Mouse (Mus musculus): Measurements from ENCODE around the gene Rapgef4. TPM values are rescaled to one million over a fixed set of nuclear protein-coding genes. Genes with fewer than 3 reads are reported as not detected.

Rapgef4 gene
- total RNA-seq, 2 experiments from 2014 or later: 85.4 to 88.9 TPM

- intact Hi-C loops (cut with DNase I): no loop called here
- DNase-seq: no peak
Measured at GRCm38 (mm10) chr2:72025660-72026059, 44.6 kb downstream of the Rapgef4 start.

DNA sequence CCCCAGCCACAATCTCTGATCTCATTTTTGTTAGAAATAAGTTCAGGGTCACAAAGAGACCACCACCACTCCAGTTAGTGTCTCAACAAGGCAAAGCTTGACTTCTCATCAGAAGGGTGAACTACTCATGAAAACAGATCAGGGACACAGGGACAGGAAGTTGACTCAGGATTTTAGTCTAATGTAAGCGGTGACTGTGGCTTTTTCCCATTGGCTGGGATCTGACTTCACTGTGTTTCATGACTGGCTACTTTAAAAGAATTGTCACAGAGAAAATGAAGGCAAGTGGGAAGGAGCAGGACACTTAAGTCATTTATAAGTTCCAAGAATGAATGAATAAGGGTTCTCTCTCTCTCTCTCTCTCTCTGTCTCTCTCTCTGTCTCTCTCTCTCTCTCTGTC, 45.5 kb downstream of the Rapgef4 start:
- no peak for DNase-seq
- intact Hi-C loops (cut with DNase I): no loop called here

GRCm38 (mm10) chr2:72029081-72029480, 48.0 kb downstream of the Rapgef4 start:
- DNase-seq: no peak
- intact Hi-C loops (cut with DNase I): no loop called here

GRCm38 (mm10) chr2:72029586-72030144, 48.6 kb downstream of the Rapgef4 start:
- intact Hi-C loops (cut with DNase I): loop anchor here (10.0 kb wide), 1 partner anchor 1255 kb away; no protein-coding TSS in a partner anchor

GRCm38 (mm10) chr2:72031717-72032116, 50.7 kb downstream of the Rapgef4 start:
- intact Hi-C loops (cut with DNase I): loop anchor here (10.0 kb wide), 1 partner anchor 1253 kb away; no protein-coding TSS in a partner anchor
- no peak for DNase-seq

More at GRCm38 (mm10) chr2:72029586-72030144, 48.6 kb downstream of the Rapgef4 start:
- DNase-seq: no peak

DNA sequence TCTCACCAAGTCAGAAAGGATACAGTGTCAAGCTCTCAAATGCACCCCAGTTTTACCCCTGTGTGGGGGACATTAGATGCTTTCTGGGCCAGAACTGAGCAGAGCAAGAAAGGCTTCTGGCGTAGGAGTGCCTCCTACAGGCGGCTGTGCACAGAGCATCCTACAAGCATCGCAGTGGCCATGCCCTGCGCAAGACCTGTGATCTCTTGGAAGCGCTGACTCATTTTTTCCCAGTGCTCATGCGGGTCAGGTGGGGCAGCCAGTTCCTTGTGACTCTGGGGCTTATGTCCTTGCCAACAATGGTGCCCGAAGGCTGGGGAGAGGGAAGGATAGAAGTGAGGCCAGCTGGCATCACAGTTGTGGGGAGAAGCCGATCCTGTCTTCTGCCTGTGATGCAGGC, 54.6 kb downstream of the Rapgef4 start:
- peak; percentile 50 for DNase-seq
- intact Hi-C loops (cut with DNase I): loop anchor here (5.0 to 10.0 kb wide), 3 partner anchors 138 to 1249 kb away; no protein-coding TSS in a partner anchor

DNA sequence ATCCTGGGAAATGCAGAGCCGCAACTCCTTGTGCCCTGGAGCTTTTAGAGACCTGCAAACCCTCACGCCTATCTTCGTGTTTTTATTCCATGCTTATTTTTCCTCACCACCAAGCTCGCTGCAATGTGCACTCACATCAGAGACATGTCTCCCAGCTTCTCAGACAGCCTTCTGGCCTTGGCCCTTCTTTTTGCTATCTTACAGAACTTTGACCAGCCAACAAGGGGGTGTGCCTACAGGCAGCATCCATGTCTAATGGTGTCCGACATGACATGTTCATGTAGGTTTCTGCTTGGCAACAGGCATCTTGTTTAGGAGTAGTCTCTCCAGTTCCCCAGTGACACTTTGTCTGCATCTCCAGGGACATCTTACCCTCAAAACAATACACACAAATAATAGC, 56.3 kb downstream of the Rapgef4 start:
- intact Hi-C loops (cut with DNase I): loop anchor here (5.0 to 10.0 kb wide), 3 partner anchors 140 to 1247 kb away; no protein-coding TSS in a partner anchor
- DNase-seq: no peak

- peak; percentile 86 for DNase-seq
- intact Hi-C loops (cut with DNase I): loop anchor here (2.0 to 10.0 kb wide), 4 partner anchors 111 to 1247 kb away; no protein-coding TSS in a partner anchor
Measured at GRCm38 (mm10) chr2:72038235-72038634, 57.2 kb downstream of the Rapgef4 start.

DNA sequence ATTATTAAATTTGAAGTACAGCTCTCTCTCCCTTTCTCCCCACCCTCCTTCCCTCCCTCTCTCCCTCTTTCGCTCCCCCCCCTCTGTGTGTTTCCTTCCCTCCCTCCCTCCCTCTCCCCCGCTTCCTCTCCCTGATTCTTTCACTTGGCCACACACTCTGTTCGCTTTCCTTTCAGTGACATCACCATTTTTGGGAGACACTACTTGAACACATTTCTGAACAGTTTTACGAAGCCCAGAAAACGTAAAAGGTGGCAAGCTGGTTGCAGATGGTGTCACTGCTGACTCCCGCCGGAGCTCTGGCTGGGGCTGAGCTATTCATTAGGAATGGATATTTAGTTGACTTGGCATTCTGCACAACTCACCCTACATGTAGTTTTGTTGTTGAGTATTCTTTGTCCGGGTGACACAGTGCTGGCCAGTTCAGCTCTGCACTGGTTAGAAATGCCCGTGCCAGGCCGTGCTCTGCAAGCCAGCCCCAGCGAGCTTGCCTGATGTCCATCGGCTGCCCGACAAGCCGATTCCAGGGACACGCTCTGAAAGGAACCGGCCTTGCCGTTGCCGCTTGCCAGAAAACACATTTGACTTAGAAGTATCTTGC, 57.7 kb downstream of the Rapgef4 start:
- DNase-seq: peak; percentile 73
- intact Hi-C loops (cut with DNase I): loop anchor here (2.0 to 10.0 kb wide), 4 partner anchors 110 to 1246 kb away; no protein-coding TSS in a partner anchor

GRCm38 (mm10) chr2:72039522-72040045, 58.5 kb downstream of the Rapgef4 start:
- intact Hi-C loops (cut with DNase I): loop anchor here (2.0 to 10.0 kb wide), 5 partner anchors 109 to 1245 kb away; no protein-coding TSS in a partner anchor
- DNase-seq: no peak

- no peak for DNase-seq
- intact Hi-C loops (cut with DNase I): loop anchor here (10.0 kb wide), 1 partner anchor 354 kb away; no protein-coding TSS in a partner anchor
Measured at GRCm38 (mm10) chr2:72041087-72041486, 60.0 kb downstream of the Rapgef4 start.

DNA sequence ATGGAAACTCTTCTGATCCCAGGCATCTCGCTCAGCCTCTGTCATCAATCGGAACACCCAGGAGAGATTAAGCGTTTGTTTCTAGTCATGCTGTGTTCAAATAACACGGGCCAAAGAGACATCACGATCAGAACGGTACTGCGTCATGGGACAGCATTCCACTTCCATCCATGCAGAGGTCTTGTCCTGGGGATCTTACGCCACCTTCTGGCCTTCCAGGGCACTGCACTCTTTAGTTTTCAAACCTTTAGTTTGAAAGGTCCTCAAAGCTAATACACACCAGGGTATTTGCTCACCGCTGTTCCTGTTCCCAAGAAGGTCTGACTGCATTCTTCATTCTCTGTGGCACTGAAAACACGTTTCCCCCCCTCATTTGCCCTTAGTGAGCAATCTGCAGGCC, 61.1 kb downstream of the Rapgef4 start:
- intact Hi-C loops (cut with DNase I): loop anchor here (10.0 kb wide), 1 partner anchor 353 kb away; no protein-coding TSS in a partner anchor
- DNase-seq: no peak

DNA sequence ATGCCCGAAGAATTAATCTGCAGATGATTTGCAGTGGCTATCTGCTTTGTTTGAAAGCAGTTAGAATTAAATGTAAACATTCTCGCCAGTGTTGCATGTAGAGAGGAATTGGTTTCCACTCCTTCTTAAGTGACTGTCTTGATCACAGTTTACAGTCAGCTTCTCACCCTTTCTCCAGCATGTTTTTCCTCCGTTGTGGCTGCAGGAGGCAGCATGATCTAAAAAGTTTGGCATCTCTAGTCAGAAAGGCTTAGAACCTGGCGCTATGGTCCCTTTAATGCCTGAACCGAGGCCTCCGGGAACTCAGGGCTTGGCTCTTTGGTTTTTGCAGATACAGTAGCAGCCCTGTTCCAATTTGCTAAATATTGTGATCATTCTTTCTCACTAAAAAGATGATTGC, 63.2 kb downstream of the Rapgef4 start:
- DNase-seq: no peak
- intact Hi-C loops (cut with DNase I): loop anchor here (10.0 kb wide), 1 partner anchor 351 kb away; no protein-coding TSS in a partner anchor

DNA sequence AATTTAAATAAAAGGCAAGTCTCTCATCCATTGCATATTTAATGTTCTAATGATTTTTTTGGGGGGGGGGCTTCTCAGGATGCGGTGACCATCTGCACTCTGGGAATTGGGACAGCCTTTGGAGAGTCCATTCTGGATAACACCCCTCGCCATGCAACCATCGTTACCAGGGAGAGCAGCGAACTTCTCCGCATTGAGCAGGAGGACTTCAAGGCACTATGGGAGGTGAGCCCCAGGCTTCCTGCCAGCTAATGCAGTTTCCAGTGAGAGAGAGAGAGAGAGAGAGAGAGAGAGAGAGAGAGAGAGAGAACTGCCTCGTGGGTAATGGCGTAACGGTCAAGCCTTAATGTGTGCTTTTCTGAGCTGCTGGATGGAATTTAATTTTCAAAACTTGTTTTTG, 64.0 kb downstream of the Rapgef4 start:
- intact Hi-C loops (cut with DNase I): loop anchor here (10.0 kb wide), 1 partner anchor 350 kb away; no protein-coding TSS in a partner anchor
- DNase-seq: no peak

DNA sequence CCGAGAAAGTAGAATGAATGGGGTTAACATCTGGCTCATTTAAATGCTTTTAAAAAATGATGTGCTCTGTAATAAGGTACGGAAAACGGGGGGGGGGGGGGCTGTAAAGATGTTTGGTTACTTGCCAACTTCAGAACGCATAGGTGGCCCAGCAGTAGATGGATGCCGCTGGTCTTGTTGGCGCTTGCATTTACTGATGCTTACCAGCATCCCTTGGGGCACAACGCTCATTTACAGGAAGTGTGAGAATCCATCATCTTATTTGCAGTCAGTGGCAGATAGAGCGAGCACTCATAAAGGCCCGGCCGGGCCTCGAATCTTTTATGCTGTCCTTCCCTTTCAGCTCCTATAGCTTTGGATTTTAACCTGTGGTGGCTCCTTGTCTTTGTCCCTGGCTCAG, 64.6 kb downstream of the Rapgef4 start:
- intact Hi-C loops (cut with DNase I): loop anchor here (10.0 kb wide), 1 partner anchor 349 kb away; no protein-coding TSS in a partner anchor
- no peak for DNase-seq

DNA sequence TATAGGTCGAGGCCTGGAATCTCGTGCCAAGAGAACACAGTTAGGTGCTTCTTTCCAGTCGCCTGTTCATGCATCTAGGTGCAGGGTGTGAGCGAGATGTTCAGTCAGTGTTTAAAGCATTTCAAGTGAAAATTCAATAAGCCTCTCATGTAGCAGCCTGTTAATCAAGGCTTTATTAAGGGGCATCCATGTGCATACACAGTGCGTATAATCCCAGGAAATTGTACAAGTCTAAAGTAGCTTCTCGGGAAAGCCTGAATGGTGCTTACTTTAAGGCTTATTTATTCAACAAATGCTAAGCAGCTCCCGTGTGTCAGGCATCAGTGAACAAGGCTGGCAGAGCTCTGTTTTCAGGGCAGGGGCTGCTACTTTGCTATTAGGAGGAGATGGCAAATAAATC, 69.4 kb downstream of the Rapgef4 start:
- intact Hi-C loops (cut with DNase I): no loop called here
- DNase-seq: no peak

DNA sequence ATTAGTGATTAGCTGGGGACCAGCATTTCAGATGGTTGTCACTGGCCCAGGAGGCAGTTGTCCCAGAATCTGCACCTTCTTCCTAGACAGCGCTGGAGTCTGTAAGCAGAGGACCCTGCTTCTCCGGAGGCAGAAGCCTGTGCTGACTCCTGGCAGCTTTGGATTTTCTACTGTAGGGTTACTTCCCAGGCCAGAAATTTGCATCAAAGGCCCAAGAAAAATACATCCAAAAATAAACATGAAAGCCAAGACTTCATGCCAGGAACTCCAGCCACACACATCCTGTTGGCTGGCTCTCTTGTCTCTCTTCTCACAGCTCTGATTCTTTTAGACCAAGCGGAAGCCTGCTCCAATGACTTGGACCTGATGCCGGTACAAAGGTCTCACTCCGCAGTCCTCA, 73.2 kb downstream of the Rapgef4 start:
- DNase-seq: no peak
- intact Hi-C loops (cut with DNase I): no loop called here

GRCm38 (mm10) chr2:72054736-72055135, 73.7 kb downstream of the Rapgef4 start:
- DNase-seq: no peak
- intact Hi-C loops (cut with DNase I): no loop called here

DNA sequence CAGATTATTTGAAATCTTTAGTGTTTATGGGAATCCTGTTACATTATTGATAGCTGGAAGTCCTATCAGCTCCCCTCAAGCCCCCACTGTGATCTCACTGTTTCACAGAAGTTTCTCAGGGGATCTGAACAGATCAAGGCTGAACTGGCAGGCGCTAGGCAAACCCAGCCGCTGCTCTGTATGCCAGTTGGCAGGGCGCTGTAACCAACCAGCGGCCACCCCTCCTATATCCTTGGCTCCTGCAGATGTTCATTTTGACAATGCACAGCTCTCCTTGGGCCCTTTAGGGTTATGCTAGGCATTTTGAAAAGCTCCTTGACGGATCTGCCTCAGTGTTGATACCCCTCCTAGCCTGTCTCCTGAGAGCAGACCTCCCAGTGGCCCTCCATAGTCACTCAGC, 74.4 kb downstream of the Rapgef4 start:
- no peak for DNase-seq
- intact Hi-C loops (cut with DNase I): no loop called here

DNA sequence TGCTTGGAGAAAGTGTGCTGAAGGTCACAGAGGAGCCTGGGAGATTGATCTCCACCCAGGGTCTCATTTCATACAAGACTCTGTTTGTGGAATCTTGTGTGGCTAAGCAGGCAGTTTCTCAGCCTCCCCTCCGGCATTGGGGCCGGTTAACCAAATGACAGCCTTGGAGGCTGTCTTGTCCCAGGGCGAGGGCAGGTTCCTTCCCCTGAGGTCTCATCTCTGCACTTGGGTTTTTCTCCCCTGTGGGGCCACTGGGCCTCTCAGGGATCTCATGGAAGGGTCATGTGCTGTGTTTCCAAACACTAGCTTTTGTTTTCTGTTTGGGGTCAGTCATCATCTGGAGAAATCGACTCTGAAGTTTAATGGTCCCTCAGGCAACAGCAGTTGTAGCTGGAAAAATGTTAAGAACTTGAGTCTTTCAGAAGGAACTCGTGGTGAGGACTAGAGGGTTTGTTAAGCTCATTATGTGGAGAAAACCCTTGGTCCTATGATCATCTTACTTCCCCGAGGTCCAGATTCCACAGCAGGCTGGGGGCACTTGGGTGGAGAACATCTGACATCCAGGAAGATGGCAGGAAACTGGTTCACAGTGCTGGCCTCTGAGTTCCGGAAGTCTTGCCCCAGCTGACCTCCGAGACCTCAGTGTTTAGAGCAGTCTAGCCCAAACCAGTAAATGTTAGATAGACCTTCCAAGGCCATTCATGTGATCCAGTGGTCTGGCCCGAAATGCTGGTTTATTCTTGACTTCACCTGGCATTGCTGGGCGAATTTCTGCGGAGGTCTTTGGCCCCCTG, 75.2 kb downstream of the Rapgef4 start:
- intact Hi-C loops (cut with DNase I): no loop called here

DNA sequence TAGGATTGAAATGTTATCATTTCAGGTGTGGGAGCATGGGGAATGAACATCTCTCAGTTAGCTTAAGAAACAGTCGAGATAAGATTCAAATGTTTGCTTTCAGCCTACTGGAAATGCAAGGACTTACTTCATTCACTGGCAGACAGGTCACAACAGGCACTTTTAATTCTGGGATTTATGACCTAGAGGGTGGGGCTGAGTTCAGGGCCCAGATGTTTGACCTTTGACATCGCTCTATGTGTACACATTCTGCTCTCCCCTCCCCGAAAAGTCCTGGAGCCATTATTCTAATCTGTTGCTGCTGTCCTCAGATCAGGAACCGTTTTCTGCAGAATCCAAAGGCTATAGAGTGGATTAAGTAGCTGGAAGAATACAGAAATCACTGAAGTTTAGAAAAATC, 81.9 kb downstream of the Rapgef4 start:
- DNase-seq: no peak
- intact Hi-C loops (cut with DNase I): no loop called here

More for the DNA sequence above, 75.2 kb downstream of the Rapgef4 start:
- no peak for DNase-seq

All from left cerebral cortex, postnatal 4 days (tissue).